Mouse (Mus musculus) lung, postnatal 0 days (tissue): ENCODE data around the gene Sec22b.

ENCODE experiments used
- CTCF ChIP-seq: IDR thresholded peaks from 2 replicates; pipeline ENCODE4 v1.5.1; 2016; ENCODE audit warnings: antibody characterized with exemption, mild to moderate bottlenecking
- EP300 ChIP-seq: IDR thresholded peaks from 2 replicates; pipeline ENCODE4 v1.6.1; 2016; ENCODE audit warnings: antibody characterized with exemption, mild to moderate bottlenecking, control low read depth

DNA sequence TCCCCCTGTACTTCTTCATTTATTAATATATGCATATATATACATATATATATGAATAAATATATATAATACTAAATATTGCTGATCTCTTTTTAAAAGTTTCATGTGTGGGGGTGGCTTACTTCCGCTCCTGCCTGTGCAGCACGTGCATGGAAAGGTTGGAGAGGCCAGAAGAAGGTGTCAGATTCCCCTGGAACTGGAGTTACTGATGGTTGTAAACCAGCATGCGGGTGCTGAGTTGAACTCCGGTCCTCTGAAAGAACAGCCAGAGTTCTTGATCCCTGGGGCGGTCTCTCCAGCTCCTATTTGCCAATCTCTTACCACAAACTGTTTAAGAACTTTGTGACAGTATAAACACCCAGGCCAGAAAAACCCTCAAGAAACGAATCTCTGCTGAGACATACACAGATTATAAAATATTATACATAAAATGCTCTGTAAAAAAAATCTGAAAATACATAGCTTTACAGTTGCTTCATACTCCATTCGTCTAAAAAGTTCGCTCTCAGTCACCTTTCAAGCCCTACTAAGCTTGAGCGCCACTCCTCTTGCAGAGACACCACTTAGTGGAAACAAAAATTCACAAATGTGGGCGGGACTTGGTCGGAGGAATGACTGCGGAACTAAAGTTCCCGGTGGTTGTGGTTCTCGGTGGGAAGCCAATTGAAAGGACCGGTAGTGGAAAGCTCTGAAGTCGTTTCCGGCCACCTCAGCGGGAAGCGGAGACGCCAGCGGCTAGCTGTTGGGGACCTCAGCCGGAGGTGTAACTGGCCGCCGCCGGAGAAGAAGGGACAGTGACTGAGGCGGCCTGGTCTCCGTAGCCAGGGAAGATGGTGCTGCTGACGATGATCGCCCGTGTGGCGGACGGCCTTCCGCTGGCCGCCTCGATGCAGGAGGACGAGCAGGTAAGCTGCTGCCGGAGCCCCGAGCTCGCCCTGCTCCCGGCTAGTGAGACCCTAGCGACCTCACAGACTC lies at the start of gene Sec22b:
- TF ChIP-seq CTCF (no peak), EP300 (peak; percentile 42)
